Mouse (Mus musculus): ENCODE measurements around the gene Smad9.

DNA sequence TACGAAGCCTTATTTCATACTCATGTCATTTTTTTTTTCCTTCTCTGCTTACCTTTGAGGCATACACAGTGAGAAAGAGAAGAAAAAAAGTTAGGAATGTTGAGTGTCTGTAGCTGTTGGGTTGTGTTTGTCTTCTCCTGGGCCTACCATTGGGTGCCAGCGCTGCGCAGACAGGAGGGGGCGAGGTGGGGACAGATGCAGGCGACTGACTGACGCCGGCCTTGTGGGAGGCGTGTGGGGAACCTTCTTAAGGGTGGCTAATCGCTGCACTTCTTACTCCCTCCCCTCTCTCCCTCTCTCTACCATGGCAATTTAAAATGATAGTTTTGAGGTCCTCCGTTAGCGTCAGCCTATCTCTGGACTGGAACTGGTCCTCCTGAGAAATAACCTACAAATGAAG, 676 bp downstream of the Smad9 start:
- no peak for TF ChIP-seq POLR2A (IDR thresholded peaks at IDR 0.05; ENCODE audit: control insufficient read depth, low read depth, low read length)
- TF ChIP-seq CTCF (IDR thresholded peaks at IDR 0.05; ENCODE audit: control insufficient read depth, insufficient read depth, insufficient replicate concordance, low read depth, low read length) = no peak

Measured in testis, adult 2 months (tissue).